Mouse (Mus musculus): ENCODE measurements around the gene Plcb1. TPM values are rescaled to one million over a fixed set of nuclear protein-coding genes. Genes with fewer than 3 reads are reported as not detected.

Plcb1 gene
- total RNA-seq (2021): 100 to 1,000 TPM; 152 to 156 TPM
- long read RNA-seq, experiment 1, partial matches to known transcripts: 43 of 50 reads
- long read RNA-seq, experiment 1, other reads (novel, unspliced or antisense): 7 of 50 reads
- long read RNA-seq, experiment 2, partial matches to known transcripts: 74 of 79 reads
- long read RNA-seq, experiment 2, other reads (novel, unspliced or antisense): 5 of 79 reads

- H3K4me3 ChIP-seq: peak within 1 kb of the TSS; percentile 99
- H3K27ac ChIP-seq: peak within 1 kb of the TSS; percentile 99
- peak; percentile 91 to 92 for DNase-seq (ENCODE audit: low spot score in 2 of 2)
- peak; percentile 97 for TF ChIP-seq CTCF (conservative IDR thresholded peaks at IDR 0.05)
Observed at GRCm38 (mm10) chr2:134785970-134786855, at the start of gene Plcb1. TSS of gene Plcb1 (plus strand) at chr2:134786067.

GRCm38 (mm10) chr2:134755537-134755936 lies 30.3 kb upstream of the Plcb1 start:
- TF ChIP-seq CTCF (conservative IDR thresholded peaks at IDR 0.05): no peak
- DNase-seq (ENCODE audit: low spot score in 2 of 2): no peak
- Histone ChIP-seq H3K27ac (no peak overlapping the region), H3K4me3 (no peak overlapping the region)

- no peak for DNase-seq (ENCODE audit: low spot score in 2 of 2)
- no peak for TF ChIP-seq CTCF (conservative IDR thresholded peaks at IDR 0.05)
- Histone ChIP-seq H3K4me3 (no peak overlapping the region), H3K27ac (no peak overlapping the region)
Observed at GRCm38 (mm10) chr2:134756086-134756485, 29.8 kb upstream of the Plcb1 start.

- no peak overlapping the region for H3K4me3 ChIP-seq
- TF ChIP-seq CTCF (conservative IDR thresholded peaks at IDR 0.05): no peak
- no peak overlapping the region for H3K27ac ChIP-seq
- DNase-seq (ENCODE audit: low spot score in 2 of 2): no peak
Observed at GRCm38 (mm10) chr2:134761029-134761428, 24.8 kb upstream of the Plcb1 start.

GRCm38 (mm10) chr2:134763406-134763990 lies 22.4 kb upstream of the Plcb1 start:
- TF ChIP-seq CTCF (conservative IDR thresholded peaks at IDR 0.05): no peak
- H3K27ac ChIP-seq: no peak overlapping the region
- H3K4me3 ChIP-seq: no peak overlapping the region

GRCm38 (mm10) chr2:134764506-134764905 lies 21.4 kb upstream of the Plcb1 start:
- no peak for TF ChIP-seq CTCF (conservative IDR thresholded peaks at IDR 0.05)
- DNase-seq (ENCODE audit: low spot score in 2 of 2): no peak
- H3K4me3 ChIP-seq: no peak overlapping the region
- no peak overlapping the region for H3K27ac ChIP-seq

More at GRCm38 (mm10) chr2:134763406-134763990, 22.4 kb upstream of the Plcb1 start:
- DNase-seq (ENCODE audit: low spot score in 2 of 2): no peak

- H3K27ac ChIP-seq: no peak overlapping the region
- H3K4me3 ChIP-seq: no peak overlapping the region
- DNase-seq (ENCODE audit: low spot score in 2 of 2): peak in 1 of 2 experiments; percentile 35
- TF ChIP-seq CTCF (conservative IDR thresholded peaks at IDR 0.05): peak; percentile 64
Observed at GRCm38 (mm10) chr2:134779826-134780225, 6.0 kb upstream of the Plcb1 start.

GRCm38 (mm10) chr2:134780316-134780715 lies 5.6 kb upstream of the Plcb1 start:
- Histone ChIP-seq H3K4me3 (no peak overlapping the region), H3K27ac (no peak overlapping the region)
- DNase-seq (ENCODE audit: low spot score in 2 of 2): no peak
- no peak for TF ChIP-seq CTCF (conservative IDR thresholded peaks at IDR 0.05)

GRCm38 (mm10) chr2:134786856-134787250 lies 986 bp downstream of the Plcb1 start:
- TF ChIP-seq CTCF (conservative IDR thresholded peaks at IDR 0.05): no peak
- Histone ChIP-seq H3K27ac (peak overlapping the region; percentile 99), H3K4me3 (peak overlapping the region; percentile 99)
- DNase-seq (ENCODE audit: low spot score in 2 of 2): no peak

GRCm38 (mm10) chr2:134787336-134788095 lies 1.6 kb downstream of the Plcb1 start:
- TF ChIP-seq CTCF (conservative IDR thresholded peaks at IDR 0.05): no peak
- Histone ChIP-seq H3K27ac (peak overlapping the region; percentile 99), H3K4me3 (peak overlapping the region; percentile 99)
- no peak for DNase-seq (ENCODE audit: low spot score in 2 of 2)

GRCm38 (mm10) chr2:134792926-134793325 lies 7.1 kb downstream of the Plcb1 start:
- Histone ChIP-seq H3K27ac (no peak overlapping the region), H3K4me3 (no peak overlapping the region)
- no peak for TF ChIP-seq CTCF (conservative IDR thresholded peaks at IDR 0.05)
- no peak for DNase-seq (ENCODE audit: low spot score in 2 of 2)

GRCm38 (mm10) chr2:134800226-134800625 lies 14.4 kb downstream of the Plcb1 start:
- no peak overlapping the region for H3K4me3 ChIP-seq
- no peak for TF ChIP-seq CTCF (conservative IDR thresholded peaks at IDR 0.05)
- H3K27ac ChIP-seq: 0 out of 2 replicates have a peak overlapping the region, but pooled peaks have one; percentile 5
- DNase-seq (ENCODE audit: low spot score in 2 of 2): no peak

Data from layer of hippocampus, adult 2 months (tissue).